Mouse (Mus musculus): ENCODE measurements around the gene Tenm2.
A peak's percentile ranks its signal among the peaks of the same experiment; 100 is the strongest.

Gene Tenm2

GRCm38 (mm10) chr11:37079403-37079802 is 156.4 kb downstream of the Tenm2 start:
- DNase-seq (ENCODE audit: low spot score in 2 of 2), result no peak

DNA sequence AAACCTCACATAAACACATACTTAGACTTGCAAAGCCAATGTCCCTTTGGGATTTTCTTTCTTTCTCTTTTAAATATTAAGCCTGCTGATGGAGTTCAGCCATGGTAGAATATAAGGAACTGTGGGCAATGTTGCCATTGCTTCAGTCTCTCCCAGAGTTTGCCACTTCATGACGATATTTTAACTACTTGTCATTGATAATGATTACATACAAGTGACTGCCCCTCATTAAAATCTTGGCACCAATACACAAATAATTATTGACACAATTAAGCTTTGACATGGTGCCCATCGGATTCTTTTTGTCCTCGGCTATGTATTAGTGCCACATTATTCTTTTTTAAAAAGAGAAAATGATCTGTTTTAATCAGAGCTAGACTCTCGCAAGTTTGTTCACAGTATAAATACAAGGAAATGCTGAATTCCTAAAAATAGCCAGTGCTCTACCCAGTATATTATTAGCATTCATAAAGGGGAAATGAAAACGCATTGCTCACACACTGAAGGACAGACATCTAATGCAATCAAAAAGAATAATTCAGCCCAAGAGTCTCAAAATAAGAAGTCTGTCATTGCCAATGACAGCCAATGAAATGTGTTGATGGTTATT is 158.7 kb downstream of the Tenm2 start:
- DNase-seq (ENCODE audit: low spot score in 2 of 2), result no peak

GRCm38 (mm10) chr11:37075349-37075748 is 160.4 kb downstream of the Tenm2 start:
- no peak for DNase-seq (ENCODE audit: low spot score in 2 of 2)

DNA sequence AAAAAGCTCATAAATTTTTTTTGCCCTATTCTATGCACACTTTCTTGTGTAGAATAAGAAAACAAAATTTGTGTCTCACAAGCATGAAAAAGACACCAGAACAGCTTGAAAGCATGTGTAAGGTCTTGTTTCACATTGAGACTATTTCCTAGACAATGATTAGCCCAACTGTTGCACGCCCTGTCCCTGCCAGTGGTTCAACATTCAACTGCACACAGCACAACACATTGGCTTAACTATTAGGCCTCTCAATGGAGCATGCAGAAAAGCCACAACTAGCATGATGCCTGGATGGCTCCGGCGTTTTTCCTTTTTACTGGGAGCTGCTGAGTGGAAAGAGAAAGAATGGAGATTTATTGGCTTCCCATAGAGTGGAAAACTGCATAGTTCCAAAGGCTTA is 170.3 kb downstream of the Tenm2 start:
- DNase-seq (ENCODE audit: low spot score in 2 of 2), result no peak

DNA sequence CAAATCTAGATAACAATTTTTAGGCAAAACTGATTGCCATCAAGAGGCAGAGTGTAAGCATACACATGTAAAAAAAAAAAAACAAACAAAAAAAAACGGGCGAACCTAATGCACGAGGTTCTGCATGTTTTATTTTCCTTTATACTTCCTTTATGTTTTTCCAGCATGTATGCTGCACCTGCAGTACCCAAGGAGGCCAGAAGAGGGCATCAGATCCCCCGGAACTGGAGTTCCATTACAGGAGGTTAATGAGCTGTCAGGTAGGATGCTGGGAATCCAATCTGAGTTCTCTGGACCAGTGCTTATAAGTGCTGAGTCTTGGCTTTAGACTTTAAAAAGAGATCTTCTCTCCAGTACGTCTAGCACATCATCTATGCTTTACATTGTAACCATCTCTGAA is 189.1 kb downstream of the Tenm2 start:
- DNase-seq (ENCODE audit: low spot score in 2 of 2), result peak; percentile 2 to 3

DNA sequence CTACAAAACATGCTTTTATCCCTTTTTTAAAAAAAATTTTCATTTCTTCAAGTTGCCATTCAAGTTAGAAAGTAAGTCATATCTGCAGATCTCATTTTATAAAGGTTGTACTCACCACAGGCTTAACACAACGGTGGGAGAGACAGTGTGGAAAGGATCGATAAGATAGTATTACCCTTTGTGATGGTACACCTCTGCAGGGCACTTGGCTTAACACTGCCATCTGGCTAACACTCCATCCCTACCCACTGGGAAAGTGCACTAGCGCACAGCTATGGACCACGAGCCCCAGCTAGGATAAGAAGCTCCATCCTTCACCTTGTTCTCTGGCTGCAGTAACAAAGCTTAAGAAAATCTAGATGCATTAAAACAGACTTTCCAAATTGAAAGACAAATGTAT is 194.5 kb downstream of the Tenm2 start:
- no peak for DNase-seq (ENCODE audit: low spot score in 2 of 2)

DNA sequence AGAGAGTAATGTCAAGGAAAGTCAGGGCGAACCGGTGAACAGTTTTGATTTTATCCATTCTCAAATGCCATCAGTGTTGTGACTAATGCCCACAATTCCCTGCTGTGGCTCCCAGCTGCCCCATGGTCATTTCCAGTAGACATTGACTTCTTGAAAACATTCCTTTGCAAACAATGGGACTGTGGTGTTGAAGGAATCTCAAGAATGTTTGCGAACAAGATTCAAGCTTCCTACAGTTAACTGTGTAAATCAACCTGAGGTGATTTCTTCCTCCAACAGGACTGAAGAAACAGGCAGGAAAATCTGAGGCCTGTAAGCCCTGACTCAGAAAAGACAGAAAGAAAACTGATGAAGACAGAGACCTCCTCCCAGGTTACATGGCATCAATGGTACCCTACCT is 196.5 kb downstream of the Tenm2 start:
- DNase-seq (ENCODE audit: low spot score in 2 of 2), result no peak

DNA sequence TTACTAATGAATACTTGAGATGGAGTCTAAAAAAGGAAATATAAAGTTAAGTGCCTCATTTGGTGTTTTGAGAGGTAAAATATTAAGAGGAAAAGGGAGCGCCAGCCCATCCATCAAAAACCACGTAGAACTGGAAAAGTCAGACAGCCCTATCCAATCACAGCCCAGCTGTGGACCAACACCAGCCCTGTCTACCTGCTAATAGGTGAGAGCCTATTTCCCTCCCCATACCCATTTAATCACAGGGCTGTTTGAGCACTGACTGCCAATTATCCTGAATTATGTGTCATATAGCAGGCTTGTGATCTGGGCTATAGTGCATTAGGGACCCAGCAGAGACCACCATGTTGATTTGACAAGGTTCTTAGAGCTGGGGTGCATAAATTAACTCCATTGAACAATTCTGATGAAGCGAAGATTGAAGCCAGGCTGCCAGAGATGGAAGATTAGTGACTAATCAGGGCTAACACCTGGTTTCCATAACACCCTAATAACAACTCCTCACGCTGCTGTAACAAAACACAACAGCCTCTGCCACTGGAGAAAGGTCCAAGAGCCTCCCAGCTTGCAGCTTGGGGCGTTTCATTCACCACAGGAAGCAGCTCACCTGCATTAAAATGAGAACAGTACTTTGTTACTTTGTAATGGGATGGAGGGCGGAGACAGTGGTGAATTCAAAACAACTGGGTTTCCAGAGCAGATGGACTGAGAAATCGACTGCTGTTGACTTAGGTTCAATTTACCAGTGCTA is 204.3 kb downstream of the Tenm2 start:
- DNase-seq (ENCODE audit: low spot score in 2 of 2), result no peak

- no peak for DNase-seq (ENCODE audit: low spot score in 2 of 2)
These were observed 223.9 kb downstream of the Tenm2 start for GRCm38 (mm10) chr11:37011900-37012299.

DNA sequence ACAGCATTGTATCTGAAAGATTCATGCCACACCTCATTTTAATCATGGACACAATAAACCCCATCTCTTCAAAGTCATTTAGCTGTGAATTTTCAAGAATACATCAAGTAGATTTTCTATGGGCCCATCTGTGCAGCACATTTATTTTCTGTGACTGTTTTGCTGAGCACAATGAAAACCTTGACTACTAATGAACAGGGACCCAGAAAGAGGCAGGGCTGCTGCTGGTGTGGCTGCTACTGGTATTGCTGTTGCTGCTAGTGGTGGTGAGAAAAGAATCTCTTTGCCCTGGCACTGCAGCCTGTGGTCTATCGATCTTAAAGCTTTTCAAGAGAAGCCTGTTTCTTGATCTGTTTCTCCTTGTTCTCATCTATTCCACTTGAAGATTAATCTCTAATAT is 226.5 kb downstream of the Tenm2 start:
- no peak for DNase-seq (ENCODE audit: low spot score in 2 of 2)

GRCm38 (mm10) chr11:36997668-36998067 is 238.1 kb downstream of the Tenm2 start:
- no peak for DNase-seq (ENCODE audit: low spot score in 2 of 2)

GRCm38 (mm10) chr11:36990895-36991294 is 244.9 kb downstream of the Tenm2 start:
- no peak for DNase-seq (ENCODE audit: low spot score in 2 of 2)

DNA sequence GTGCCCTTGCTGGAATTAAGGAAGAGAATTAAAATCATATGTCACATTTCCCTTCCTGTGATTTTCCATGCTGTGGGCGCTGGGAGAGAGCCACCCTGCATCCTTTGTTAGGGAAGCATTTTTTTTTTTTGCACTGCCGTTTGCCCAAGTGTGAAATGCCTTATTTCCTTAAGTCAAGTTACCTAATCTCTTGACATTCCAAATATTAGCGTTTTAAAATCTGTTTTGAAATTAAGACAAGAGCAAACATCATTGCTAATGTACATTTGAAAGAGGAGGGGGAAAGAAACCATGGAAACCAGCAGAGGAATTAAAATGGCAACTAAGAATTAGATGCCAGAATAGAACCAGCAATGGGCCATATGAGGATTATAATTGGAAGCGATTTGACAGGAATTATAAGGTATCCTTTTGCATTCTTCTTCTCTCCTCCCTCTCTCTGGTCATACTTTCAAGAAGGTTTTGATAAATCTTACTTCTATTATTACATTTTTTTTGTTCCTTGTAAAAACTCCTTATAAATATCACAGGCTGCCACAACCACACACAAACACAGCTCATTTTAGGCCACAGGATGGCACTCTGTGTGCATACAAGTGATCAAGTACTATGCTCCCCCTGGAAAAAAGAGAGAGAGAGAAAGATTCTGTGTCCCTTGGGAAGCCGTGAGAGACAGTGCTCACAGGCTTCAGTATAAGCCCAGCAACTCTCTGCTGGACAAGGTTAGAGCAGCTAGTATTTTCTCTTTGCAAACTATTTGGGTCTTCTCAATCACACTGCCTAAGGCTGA is 246.8 kb downstream of the Tenm2 start:
- no peak for DNase-seq (ENCODE audit: low spot score in 2 of 2)

DNA sequence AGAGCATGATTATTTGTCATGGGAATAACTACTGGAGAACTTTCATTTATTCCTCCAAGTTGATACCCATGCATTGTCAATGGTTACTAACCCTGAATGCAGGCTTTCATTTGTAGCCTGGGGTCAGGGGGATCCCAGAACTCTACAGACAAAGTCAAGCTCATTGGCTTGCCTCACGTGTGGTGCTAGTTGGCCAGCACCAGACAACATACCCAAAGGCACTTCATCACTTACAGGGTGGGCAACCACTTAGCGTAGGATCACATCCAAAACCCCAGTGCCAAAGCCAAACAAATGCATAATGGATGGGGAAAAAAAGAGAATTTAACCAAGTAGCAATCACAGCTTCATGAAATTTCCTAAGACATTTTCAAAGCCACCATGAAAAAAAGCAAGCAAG is 261.6 kb downstream of the Tenm2 start:
- no peak for DNase-seq (ENCODE audit: low spot score in 2 of 2)

DNA sequence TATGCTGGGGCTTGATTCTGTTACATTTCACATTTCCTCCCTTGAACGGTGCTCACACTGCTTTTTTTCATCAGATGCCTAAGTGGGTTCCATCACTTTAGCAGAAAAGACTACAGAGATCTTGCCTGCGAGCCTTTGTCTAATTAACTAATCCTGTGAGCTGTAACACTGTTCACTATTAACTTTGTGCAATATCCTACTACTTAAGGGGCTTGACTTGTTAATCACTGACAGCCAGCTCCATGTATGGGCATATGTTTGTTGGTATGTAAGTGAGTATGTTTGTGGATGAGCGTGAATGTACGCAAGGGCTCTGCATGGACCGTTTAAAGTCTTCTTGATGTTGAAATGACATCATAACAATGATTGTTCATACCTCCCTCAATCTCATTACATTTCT is 277.7 kb downstream of the Tenm2 start:
- DNase-seq (ENCODE audit: low spot score in 2 of 2), result no peak

GRCm38 (mm10) chr11:36941429-36941828 is 294.3 kb downstream of the Tenm2 start:
- no peak for DNase-seq (ENCODE audit: low spot score in 2 of 2)

- no peak for DNase-seq (ENCODE audit: low spot score in 2 of 2)
These were observed 295.1 kb downstream of the Tenm2 start for GRCm38 (mm10) chr11:36940557-36941110.

DNA sequence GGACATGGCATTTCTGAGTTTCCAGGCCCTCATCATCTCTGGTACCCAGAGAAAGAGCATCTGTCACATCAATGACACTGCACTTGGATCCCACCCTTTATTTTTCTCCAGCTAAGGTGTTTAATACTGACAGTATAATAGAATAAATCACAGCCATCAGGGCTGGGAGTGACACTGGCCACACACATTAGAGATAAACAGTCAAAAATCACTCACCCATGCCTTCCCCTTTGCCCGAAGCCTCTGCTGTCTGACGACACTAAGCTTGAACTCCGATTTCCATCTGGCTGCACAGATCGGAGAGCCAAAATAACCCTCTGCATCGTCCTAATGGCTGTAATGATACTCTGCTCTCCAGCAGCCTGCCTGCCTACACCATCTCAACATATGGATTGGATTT is 305.9 kb downstream of the Tenm2 start:
- no peak for DNase-seq (ENCODE audit: low spot score in 2 of 2)

- no peak for DNase-seq (ENCODE audit: low spot score in 2 of 2)
These were observed 308.9 kb downstream of the Tenm2 start for GRCm38 (mm10) chr11:36926705-36927406.

DNA sequence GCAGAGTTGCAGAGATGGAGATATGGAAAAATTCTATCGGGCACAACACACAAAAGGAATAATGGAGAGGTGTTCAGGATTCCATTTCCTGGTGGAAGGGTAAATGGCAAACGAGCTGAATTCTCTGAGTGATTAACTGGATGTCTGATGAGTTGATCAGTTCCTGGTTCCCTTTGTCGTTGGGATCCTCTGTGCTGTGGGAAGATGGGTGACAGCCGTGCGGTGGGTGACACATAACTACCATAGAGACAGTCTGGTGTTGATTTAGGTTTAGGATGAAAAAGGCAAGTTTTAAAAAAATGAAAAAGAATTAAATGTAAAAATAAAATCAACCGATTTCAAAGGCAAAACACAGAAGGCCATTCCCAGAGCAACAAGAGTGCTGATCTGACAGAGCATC is 316.5 kb downstream of the Tenm2 start:
- no peak for DNase-seq (ENCODE audit: low spot score in 2 of 2)

GRCm38 (mm10) chr11:36911406-36911805 is 324.4 kb downstream of the Tenm2 start:
- DNase-seq (ENCODE audit: low spot score in 2 of 2), result no peak

DNA sequence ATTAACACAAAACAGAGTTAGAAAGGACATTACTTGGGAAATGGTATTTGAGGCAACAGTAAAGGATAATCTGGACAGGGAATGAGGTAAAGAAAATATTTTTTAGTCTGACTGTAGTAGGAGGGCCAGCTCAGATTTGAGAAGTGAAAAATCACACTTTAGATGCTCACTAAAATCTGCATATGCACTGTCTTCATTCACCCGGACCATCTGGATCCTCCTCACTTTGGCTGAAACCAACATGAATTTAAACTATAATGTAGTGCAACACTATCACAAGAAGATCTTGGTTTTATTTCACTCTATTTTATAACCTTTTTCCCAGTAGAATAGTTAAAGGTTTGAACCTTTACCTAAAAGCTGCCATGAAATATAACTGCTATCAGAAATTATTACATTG is 326.7 kb downstream of the Tenm2 start:
- DNase-seq (ENCODE audit: low spot score in 2 of 2), result no peak

Data from urinary bladder, postnatal 36 days (tissue).